Mouse (Mus musculus) gastrocnemius, adult 2 months (tissue): ENCODE measurements at regions not wholly inside any gene's neighbourhood (a gene's known extent, or its start where the extent isn't known, plus 50 kb on each side); places are given as distances from the start of the nearest gene placed in this dataset.
A peak's percentile ranks its signal among the peaks of the same experiment; 100 is the strongest.

Experiments
- DNase-seq: peaks from one replicate; pipeline ENCODE4 v3.0.0; 2022
- H3K27ac ChIP-seq: fragments of 200-600 bp; 2 replicates; pipeline ENCODE4 v1.8.1; 2022; ENCODE audit warnings: mild to moderate bottlenecking
- H3K4me3 ChIP-seq: fragments of 200-600 bp; 2 replicates; pipeline ENCODE4 v1.8.1; 2022; ENCODE audit warnings: mild to moderate bottlenecking, moderate library complexity
- CTCF ChIP-seq: fragments of 200-600 bp; IDR thresholded peaks from 2 replicates; pipeline ENCODE4 v1.8.1; 2022; ENCODE audit warnings: antibody characterized with exemption, mild to moderate bottlenecking, moderate library complexity
- intact Hi-C: fragments of 180-260 bp; cut with DNase I; formaldehyde crosslinking; loops from one replicate; pipeline ENCODE4 v1.15.1; 2025

DNA sequence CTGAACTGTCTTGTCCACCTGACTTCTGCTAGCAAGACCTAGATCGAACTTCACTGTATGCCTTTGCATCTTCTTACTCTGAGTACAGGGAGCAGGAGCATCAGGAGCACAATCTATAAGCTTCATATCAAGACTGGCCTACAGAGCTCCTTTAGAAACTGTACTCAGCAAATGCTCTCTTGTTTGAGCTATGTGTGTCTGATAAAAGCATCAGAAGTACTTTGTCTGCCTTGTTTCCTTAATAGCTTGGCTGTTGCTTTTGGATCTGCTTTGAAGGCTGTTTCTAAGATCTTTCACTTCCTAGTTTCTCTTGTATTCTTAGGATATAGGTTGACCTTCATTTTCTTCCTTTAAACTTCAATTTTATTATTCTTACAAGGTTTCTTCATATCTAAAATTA, 175.3 kb upstream of the Cypt12 start:
- intact Hi-C loops = no loop called here
- no peak overlapping the region for H3K4me3 ChIP-seq
- DNase-seq = no peak
- H3K27ac ChIP-seq = no peak overlapping the region
- TF ChIP-seq CTCF = no peak

DNA sequence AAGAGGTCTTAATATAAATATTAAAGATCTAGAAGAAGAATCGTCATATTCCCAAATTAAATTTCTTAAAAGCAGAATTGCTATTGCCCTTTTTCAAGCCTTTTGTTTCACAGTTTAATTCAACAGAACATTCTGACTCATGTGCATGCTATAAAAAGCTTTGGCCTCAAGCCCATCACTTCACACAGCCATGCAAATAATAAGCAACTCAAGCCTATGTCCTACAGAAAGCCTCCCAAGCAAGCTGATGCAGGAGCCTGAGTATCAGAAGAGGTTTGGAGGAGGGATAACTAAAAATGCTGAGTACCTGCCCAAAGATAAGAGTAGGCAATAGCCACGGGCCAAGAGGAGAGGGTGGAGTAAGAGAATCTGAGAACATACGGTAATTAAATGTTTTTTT, 169.1 kb upstream of the Cypt12 start:
- intact Hi-C loops = no loop called here
- H3K4me3 ChIP-seq = no peak overlapping the region
- TF ChIP-seq CTCF = no peak
- H3K27ac ChIP-seq = no peak overlapping the region
- DNase-seq = no peak

DNA sequence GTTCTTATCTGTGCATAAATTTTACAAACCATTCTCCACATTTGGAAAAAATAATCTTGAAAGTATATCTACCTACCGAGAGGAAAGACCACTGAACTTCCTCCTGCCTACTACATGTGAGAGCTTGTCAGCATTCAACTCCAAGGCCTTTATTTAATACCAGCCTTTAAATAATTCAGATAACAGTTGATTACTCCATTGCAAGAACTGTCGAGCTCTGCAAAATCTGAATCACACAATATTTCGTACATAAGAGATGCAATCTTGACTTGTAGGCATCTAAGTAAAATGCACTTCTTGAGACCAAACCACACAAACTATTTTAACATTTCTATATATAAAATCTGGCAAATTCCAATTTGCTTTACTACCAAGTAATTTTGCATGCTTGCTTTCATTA, 164.1 kb upstream of the Cypt12 start:
- no peak for TF ChIP-seq CTCF
- H3K27ac ChIP-seq = no peak overlapping the region
- DNase-seq = no peak
- intact Hi-C loops = no loop called here
- H3K4me3 ChIP-seq = no peak overlapping the region

DNA sequence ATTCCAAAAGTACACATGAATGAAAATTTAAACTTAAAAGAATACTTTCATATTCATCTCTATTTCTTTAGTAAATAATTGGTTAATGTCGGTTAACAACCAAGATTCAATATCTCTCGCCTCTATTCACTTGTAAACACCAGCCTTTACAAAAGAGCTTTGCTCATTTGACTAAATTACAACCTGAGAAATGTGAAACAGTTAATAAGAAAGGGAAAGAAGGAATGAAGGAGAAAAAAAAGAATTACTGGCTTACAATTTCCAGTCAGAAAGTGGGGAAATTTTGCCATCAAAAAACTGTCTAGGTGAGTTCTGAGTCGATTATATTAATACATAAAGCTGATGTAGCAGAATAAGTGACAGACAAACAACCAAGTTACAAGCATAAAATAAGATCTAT, 163.6 kb upstream of the Cypt12 start:
- no peak for TF ChIP-seq CTCF
- H3K27ac ChIP-seq = no peak overlapping the region
- no peak overlapping the region for H3K4me3 ChIP-seq
- DNase-seq = no peak
- intact Hi-C loops = no loop called here

DNA sequence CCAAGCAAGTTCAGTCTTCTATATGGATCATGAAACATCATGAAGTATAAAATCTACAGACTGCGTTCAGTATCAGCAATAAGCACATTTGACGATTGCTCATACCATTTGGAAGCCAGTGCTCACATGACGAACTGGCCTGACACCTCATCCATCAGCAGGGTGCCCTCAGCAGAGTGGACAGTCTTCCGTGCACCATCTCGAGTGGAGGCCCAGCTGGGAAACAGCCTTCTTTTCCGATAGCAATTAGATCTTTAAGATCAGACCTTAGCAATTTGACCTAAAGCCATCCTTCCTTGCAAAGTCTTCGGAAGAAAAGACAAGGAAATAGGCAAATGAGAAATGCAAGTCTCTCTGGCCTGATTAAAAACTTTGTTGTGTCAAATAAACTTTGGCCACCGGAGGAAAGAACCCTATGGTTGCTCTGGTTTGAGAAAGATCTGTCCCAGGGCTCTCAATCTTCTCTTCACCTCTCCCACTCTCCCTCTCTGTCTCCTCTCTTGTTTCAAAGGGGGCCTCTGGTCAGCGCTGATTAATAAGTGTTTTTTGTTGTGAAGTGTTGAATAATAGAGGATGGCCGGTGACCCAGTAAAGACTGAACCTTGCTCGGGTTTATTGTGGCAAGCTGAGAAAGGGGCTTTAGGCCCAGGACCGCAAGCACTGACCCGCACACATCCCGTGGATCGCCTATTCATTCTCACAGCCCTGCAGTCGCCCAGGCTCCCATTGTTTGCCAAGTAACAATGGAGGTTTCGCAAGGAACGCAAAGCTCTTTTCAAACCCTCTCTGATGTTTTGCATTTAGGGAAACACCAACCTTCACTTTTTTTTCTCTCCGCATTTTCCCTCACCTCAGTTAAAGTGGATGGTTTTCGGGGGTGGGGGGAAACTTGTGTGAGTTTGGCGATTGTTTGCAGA, 162.8 kb upstream of the Cypt12 start:
- no peak for DNase-seq
- intact Hi-C loops = no loop called here
- no peak for TF ChIP-seq CTCF
- peak overlapping the region; percentile 62 for H3K4me3 ChIP-seq
- no peak overlapping the region for H3K27ac ChIP-seq

DNA sequence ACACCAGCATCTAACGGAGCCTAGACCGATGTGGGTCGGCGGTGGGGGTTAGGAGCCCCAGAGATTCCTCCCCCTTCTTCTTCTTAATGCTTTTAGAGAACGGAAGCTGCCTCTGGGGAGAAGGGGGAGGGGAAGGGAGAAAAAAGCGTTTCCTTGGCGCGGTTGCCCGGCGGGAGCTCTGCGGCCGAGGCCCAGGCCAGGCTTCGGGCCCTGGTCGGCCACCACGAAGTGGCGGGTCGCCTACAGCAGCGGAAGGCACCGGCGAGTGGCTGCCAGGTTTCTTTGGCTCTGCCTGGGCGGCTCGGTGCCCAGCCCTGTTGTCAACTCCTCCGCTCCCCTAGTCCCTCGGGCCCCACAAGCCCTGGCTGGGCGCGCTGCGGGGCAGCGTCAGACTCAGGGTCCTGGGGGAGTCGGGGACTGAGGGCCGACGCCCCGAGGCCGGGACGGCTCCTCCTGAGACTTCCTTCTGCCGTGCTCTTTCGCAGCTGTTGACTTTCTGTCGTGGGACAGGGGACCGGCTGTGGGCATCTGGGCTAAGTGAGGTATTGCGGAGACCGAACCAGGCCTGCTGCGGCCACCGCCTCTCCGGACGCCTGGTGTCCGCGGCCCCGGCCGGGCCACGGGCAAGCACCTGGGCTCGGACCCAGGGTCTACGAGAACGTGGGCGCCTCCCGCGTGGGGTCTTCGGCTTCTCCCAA, 162.0 kb upstream of the Cypt12 start:
- TF ChIP-seq CTCF = no peak
- H3K27ac ChIP-seq = no peak overlapping the region
- H3K4me3 ChIP-seq = peak overlapping the region; percentile 62
- DNase-seq = peak; percentile 21
- intact Hi-C loops = no loop called here

DNA sequence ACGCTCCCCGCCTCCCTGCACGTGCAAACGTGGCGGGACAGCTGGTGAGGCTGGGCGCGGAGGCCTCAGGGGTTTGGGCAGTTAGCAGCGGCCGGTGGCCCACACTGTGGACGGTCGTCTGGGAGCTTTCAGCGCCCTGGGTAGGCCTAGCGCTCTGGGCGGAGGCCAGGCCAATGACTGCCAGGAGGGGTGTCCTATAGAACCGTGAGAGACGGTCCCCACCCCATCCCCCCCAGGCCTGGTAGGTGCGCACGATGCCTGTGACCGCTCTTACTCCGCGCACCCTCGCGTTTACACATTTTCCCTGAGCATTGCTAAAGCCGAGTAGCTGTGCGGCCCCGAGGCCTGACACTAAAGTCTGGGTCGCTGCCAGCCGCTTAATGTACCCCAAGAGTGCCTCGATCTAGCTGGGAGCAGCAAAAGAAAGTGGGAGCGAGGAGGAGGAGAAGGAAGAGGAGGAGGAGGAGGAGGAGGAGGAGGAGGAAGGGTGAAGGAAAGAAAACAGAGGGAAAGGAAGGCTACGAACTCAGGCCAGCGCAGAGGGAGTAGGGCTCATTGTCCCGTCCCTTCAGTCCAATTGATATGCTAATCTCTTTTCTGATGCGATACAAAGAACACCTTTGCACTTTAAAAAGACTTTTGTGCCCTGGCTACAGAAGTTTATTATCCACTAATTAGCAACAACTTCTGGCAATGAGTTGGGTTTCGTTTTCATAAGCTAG, 161.3 kb upstream of the Cypt12 start:
- no peak for DNase-seq
- Histone ChIP-seq H3K27ac (no peak overlapping the region), H3K4me3 (peak overlapping the region; percentile 62)
- TF ChIP-seq CTCF = no peak
- intact Hi-C loops = no loop called here

DNA sequence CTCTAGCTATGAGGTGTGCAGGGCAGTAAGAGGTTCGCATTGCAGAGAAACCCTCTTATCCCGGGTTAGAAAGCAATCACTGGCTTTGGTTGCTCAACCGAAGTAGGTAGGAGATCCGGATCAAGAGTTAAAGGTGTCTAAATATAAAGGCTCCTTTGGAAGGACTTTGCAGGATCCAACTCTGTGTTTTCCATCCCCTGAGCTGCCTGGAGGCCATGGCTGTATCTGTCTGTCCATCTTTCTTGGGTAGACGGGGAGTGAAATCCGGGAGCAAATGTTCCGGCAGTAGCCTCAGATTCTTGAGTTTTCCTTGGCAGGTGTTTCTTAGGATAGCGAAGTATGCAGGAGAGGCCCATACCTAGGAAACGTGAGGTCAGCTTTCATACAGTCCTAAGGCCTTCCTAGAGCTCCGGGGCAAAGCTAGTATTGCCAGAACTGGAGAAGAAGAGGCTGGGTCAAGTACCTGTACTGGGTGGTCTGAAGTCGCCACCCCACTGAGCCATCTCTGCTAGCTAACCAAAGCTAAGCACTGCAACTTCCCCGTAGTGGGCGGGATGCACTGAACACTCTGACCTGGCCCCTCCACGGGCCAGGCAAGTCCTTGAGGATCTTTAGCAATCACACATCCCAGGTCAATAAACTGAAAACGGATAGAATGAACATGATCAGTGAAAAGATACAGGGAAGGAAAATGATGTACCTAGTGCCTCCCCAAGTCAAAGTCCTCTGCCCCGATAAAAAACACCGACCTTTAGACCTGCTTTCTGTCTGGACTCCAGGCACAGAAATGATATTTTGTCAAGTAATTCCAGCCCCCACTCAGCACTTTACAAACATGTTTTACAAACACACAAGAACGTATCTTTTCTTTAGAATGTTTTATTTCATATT, 160.5 kb upstream of the Cypt12 start:
- peak overlapping the region; percentile 62; the same call in 1 of the 2 replicates for H3K4me3 ChIP-seq
- H3K27ac ChIP-seq = no peak overlapping the region
- DNase-seq = no peak
- no peak for TF ChIP-seq CTCF
- intact Hi-C loops = no loop called here

DNA sequence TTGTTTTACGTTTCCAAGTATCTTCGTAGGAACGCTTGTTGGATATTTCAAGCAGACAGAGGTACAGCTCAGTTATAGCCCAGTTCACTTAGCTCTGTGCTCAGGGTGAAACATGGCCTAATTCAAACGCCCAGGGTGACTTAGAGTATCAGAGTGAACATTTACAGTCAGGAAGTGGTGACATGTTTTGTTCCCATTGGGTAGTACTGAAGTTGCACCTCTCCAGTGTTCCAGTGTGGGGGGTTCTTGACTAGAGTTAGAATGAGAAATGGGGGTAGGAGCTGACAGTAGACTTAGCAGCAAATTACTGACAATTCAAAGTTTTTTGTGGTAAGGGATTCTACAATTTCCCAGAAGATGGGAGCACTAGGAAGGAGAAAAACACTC, 159.9 kb upstream of the Cypt12 start:
- Histone ChIP-seq H3K27ac (no peak overlapping the region), H3K4me3 (no peak overlapping the region)
- no peak for DNase-seq
- intact Hi-C loops = no loop called here
- TF ChIP-seq CTCF = no peak

DNA sequence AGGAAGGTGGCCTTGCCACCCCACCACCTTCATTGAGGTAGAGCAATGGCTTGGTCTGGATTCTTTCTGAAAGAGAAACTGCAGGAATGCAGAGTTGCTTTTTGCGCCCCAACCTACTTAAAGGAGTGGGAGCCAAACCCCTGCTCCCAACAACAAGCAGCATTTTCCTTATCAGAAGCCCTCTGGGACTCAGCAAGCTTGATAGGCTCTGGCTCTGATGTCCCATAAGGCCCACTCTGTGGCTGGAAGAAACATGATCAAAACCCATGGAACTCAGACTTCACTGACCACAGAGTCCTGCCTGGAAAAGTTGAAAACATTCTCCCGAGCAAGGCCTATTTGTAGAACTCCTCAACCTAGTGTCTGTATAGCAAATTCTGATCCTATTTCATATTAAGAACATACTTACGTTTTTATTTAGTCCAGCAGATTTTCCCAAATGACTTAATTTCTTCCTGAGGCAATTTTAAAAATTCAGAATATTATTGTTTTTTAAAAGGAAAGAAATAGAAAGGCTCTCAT, 159.4 kb upstream of the Cypt12 start:
- Histone ChIP-seq H3K4me3 (no peak overlapping the region), H3K27ac (no peak overlapping the region)
- intact Hi-C loops = no loop called here
- no peak for TF ChIP-seq CTCF
- DNase-seq = no peak

DNA sequence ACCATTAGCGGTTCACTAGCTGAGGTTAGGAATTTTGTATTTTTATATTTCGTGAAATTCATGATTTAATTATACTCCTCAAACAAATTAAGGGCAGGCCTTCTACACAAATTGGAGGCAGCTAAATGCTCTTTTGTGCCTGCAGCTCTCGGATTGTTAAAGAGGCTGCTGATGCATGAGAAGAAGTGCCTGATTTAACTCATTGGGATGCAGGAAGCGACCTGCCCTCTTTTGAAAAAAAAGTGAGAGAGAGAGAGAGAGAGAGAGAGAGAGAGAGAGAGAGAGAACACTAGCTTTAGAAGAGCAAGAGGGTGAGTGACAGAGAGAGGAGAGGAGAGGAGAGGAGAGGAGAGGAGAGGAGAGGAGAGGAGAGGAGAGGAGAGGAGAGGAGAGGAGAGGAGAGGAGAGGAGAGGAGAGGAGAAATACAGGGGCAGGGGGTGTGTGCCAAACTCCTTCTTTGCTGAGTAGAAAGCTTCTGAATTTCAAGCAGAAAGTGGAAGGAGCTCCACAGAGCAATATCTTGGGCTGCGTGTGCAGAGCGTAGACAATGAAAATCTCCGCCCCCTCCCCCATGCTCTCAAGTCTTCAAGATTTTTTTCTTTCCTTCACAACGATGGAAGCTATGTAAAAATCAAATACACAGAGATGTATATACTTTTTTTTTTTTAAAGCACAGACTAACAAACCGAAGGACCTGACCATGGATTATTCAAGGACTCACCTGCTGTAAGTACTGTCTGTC, 158.6 kb upstream of the Cypt12 start:
- intact Hi-C loops = no loop called here

More for the DNA sequence above, 158.6 kb upstream of the Cypt12 start:
- no peak overlapping the region for H3K27ac ChIP-seq
- DNase-seq = no peak
- H3K4me3 ChIP-seq = no peak overlapping the region
- TF ChIP-seq CTCF = no peak
